Mouse (Mus musculus) heart, embryonic 16.5 days (tissue): ENCODE results near the gene Cst6. TPM values are rescaled to one million over a fixed set of nuclear protein-coding genes. Genes with fewer than 3 reads are reported as not detected.

Experiments
- ATAC-seq: fragments of 200-750 bp; cut with Nextera tagmentation; replicated peaks from 2 replicates; pipeline ENCODE4 v1.8.0; 2017; ENCODE audit warnings: moderate number of reproducible peaks; ENCODE audit not compliant: insufficient read depth, low FRiP score; ENCODE audit errors: extremely low read depth
- H3K27ac ChIP-seq: fragments of 300-500 bp; sonication (generic); 2 replicates; pipeline ENCODE4 v1.5.1; 2014; ENCODE audit warnings: mild to moderate bottlenecking, low read length, control low read depth, moderate library complexity
- H3K27me3 ChIP-seq: fragments of 300-500 bp; sonication (generic); 2 replicates; pipeline ENCODE4 v1.6.1; 2014; ENCODE audit warnings: low read length, mixed read lengths; ENCODE audit not compliant: control insufficient read depth, insufficient read depth
- H3K36me3 ChIP-seq: fragments of 300-500 bp; sonication (generic); 2 replicates; pipeline ENCODE4 v1.6.1; 2014; ENCODE audit not compliant: control insufficient read depth, insufficient read depth
- H3K4me1 ChIP-seq: fragments of 300-500 bp; sonication (generic); 2 replicates; pipeline ENCODE4 v1.6.1; 2014; ENCODE audit warnings: low read length, mixed read lengths; ENCODE audit not compliant: control insufficient read depth, insufficient read depth
- H3K4me2 ChIP-seq: fragments of 300-500 bp; sonication (generic); 2 replicates; pipeline ENCODE4 v1.6.1; 2014; ENCODE audit warnings: low read depth, mild to moderate bottlenecking, control low read depth, low read length
- H3K4me3 ChIP-seq: fragments of 300-500 bp; sonication (generic); 2 replicates; pipeline ENCODE4 v1.5.1; 2014; ENCODE audit warnings: mild to moderate bottlenecking, control low read depth, low read length
- H3K9ac ChIP-seq: fragments of 300-500 bp; sonication (generic); 2 replicates; pipeline ENCODE4 v1.6.1; 2014; ENCODE audit warnings: low read length, control low read depth
- H3K9me3 ChIP-seq: fragments of 300-500 bp; sonication (generic); replicated peaks from 2 replicates; pipeline ENCODE4 v1.6.1; 2016; ENCODE audit warnings: low read length; ENCODE audit not compliant: control insufficient read depth
- WGBS: fragments of 180-500 bp; shearing (Covaris S2); extraction: QIAGEN DNeasy Blood & Tissue Kit; methylation state at CpG from one replicate; pipeline ENCODE4 v1.1.7; 2014; 5-methylcytosine and 5-hydroxymethylcytosine counted together
- polyA plus RNA-seq: library from polyadenylated mRNA; unstranded; fragments of >200 nt; fragmentation: Nextera tagmentation; extraction: Ambion mirVana; gene quantifications from 2 replicates; pipeline ENCODE4 v1.2.1, GENCODE M21; 2015

The Cst6 gene
- polyA plus RNA-seq, 1 experiment from 2014 or later: 2.1 TPM

DNA sequence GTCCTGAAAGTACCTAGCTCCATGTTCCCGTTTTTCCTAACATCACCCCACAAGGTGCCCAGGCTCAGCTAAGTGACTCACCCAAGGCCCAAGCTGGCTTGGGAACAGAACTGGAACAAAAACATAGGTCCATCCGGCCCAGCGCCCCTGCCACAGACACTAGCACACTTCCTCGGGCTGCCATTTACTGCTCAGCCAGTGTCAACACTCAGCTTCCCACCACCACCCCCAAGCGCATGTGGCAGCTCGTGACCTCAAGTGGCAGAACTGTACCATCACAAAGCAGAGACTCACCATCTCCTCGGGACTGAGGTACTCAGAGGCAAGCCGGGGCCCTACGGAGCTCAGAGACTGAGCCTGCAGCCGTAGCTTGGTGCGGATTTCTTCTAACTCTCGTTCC is 34.0 kb upstream of the Cst6 start:
- H3K4me3 ChIP-seq: no peak overlapping the region
- peaks cover 15% of the 10 kb centered on the region for H3K4me1 ChIP-seq
- H3K27ac ChIP-seq: no peak overlapping the region
- 89% methylated on average over 12 of the region's 12 CpGs for WGBS
- no peak overlapping the region for H3K4me2 ChIP-seq
- H3K9ac ChIP-seq: no peak overlapping the region
- no peaks in the 10 kb centered on the region for H3K9me3 ChIP-seq
- ATAC-seq: no peak
- no peaks in the 10 kb centered on the region for H3K27me3 ChIP-seq
- peaks cover 65% of the 10 kb centered on the region for H3K36me3 ChIP-seq

- WGBS: 93% methylated on average over 1 of the region's 1 CpGs
- Histone ChIP-seq H3K9me3 (no peaks in the 10 kb centered on the region), H3K4me3 (no peak overlapping the region), H3K27me3 (no peaks in the 10 kb centered on the region), H3K9ac (no peak overlapping the region), H3K27ac (no peak overlapping the region), H3K4me1 (no peaks in the 10 kb centered on the region), H3K36me3 (peaks cover 53% of the 10 kb centered on the region), H3K4me2 (no peak overlapping the region)
- no peak for ATAC-seq
These were observed 28.1 kb upstream of the Cst6 start for GRCm38 (mm10) chr19:5377446-5377845.

DNA sequence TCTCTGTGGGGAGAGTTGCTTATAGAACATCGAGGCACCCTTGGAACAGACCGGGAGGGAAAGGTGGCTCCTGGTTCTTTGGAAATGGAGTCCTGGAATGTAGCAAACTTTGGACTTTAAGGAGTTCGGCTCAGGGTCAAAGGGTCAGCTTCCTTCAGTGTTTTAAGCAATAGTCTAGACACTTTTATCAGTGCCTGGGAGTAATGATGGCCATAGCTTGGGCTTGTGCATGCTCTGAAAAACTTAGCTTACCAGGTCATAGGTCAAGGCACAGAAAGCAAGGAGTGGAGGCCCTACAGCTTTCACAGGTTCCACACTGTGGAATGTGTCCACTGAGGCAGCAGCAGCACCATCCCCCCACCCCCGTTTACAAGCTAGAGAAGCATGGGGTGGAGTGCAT is 25.4 kb upstream of the Cst6 start:
- Histone ChIP-seq H3K27ac (no peak overlapping the region), H3K4me1 (no peaks in the 10 kb centered on the region), H3K9ac (no peak overlapping the region; the same call in 1 of the 2 replicates), H3K4me3 (no peak overlapping the region), H3K9me3 (no peaks in the 10 kb centered on the region), H3K36me3 (peaks cover 52% of the 10 kb centered on the region), H3K27me3 (no peaks in the 10 kb centered on the region), H3K4me2 (no peak overlapping the region)
- no peak for ATAC-seq
- WGBS: 68% methylated on average over 4 of the region's 4 CpGs

DNA sequence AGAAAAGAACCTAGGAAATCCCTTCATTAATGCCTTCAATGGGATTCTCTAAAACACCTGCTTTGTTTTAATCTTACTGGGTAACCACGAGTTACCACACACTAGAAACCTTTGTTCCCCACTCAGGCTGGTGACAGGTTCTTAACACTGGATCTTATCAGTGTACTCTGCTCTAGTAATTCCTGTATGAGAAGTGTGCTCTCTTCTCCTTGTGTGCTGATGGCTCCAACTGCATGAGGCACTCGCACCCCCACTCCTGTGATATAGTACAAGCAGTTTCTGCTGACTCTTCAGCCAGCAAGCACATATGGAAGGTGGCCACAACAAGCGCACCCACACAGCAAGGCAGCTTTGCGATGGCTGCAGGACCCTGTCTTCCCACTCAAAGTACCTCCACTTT is 24.8 kb upstream of the Cst6 start:
- WGBS: 70% methylated on average over 4 of the region's 4 CpGs
- peaks cover 51% of the 10 kb centered on the region for H3K36me3 ChIP-seq

DNA sequence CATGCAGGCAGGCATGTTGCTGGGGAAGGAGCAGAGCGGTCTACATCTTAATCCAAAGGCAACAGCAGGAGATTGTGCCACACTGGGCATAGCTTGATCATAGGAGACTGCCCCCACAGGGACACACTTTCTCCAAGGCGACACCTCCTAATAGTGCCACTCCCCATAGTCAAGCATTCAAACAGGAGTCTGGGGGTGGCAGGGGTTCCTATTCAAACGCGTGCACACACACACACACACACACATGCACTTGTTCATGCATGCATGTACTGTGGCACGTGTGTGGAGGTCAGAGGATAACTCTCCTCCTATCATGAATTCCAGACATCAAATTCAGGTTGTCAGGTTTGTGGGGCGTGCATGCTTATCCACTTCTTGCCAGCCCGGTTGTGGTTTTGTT is 23.4 kb upstream of the Cst6 start:
- H3K4me2 ChIP-seq: no peak overlapping the region
- no peak overlapping the region for H3K27ac ChIP-seq
- H3K36me3 ChIP-seq: peaks cover 45% of the 10 kb centered on the region
- ATAC-seq: no peak
- H3K4me3 ChIP-seq: no peak overlapping the region
- H3K9ac ChIP-seq: no peak overlapping the region
- 95% methylated on average over 7 of the region's 7 CpGs for WGBS
- H3K4me1 ChIP-seq: peaks cover 6% of the 10 kb centered on the region
- no peaks in the 10 kb centered on the region for H3K9me3 ChIP-seq
- no peaks in the 10 kb centered on the region for H3K27me3 ChIP-seq

More for the DNA sequence above, 24.8 kb upstream of the Cst6 start:
- Histone ChIP-seq H3K4me1 (no peaks in the 10 kb centered on the region), H3K27ac (no peak overlapping the region), H3K9me3 (no peaks in the 10 kb centered on the region), H3K27me3 (no peaks in the 10 kb centered on the region), H3K4me2 (no peak overlapping the region), H3K4me3 (no peak overlapping the region), H3K9ac (no peak overlapping the region)
- no peak for ATAC-seq

- no peaks in the 10 kb centered on the region for H3K9me3 ChIP-seq
- no peak overlapping the region for H3K4me3 ChIP-seq
- no peaks in the 10 kb centered on the region for H3K27me3 ChIP-seq
- peaks cover 41% of the 10 kb centered on the region for H3K36me3 ChIP-seq
- H3K9ac ChIP-seq: no peak overlapping the region
- ATAC-seq: no peak
- no peak overlapping the region for H3K4me2 ChIP-seq
- H3K27ac ChIP-seq: no peak overlapping the region
- H3K4me1 ChIP-seq: peaks cover 10% of the 10 kb centered on the region
- 85% methylated on average over 3 of the region's 3 CpGs for whole genome bisulfite sequencing
These were observed 21.6 kb upstream of the Cst6 start for GRCm38 (mm10) chr19:5370932-5371331.

GRCm38 (mm10) chr19:5367455-5367854 is 18.1 kb upstream of the Cst6 start:
- H3K4me2 ChIP-seq: peak overlapping the region; percentile 98
- H3K9me3 ChIP-seq: no peaks in the 10 kb centered on the region
- WGBS: 9% methylated on average over 11 of the region's 11 CpGs
- peaks cover 16% of the 10 kb centered on the region for H3K4me1 ChIP-seq
- H3K27ac ChIP-seq: peak overlapping the region; percentile 98
- peak overlapping the region; percentile 90 for H3K9ac ChIP-seq
- ATAC-seq: no peak
- peak overlapping the region; percentile 99 for H3K4me3 ChIP-seq
- H3K36me3 ChIP-seq: peaks cover 44% of the 10 kb centered on the region
- no peaks in the 10 kb centered on the region for H3K27me3 ChIP-seq

- Histone ChIP-seq H3K36me3 (peaks cover 39% of the 10 kb centered on the region), H3K27ac (peak within 1 kb of the TSS; percentile 98), H3K9me3 (no peaks in the 10 kb centered on the region), H3K9ac (peak within 1 kb of the TSS; percentile 90), H3K4me1 (peaks cover 16% of the 10 kb centered on the region), H3K4me2 (peak within 1 kb of the TSS; percentile 98), H3K27me3 (no peaks in the 10 kb centered on the region), H3K4me3 (peak within 1 kb of the TSS; percentile 99)
- ATAC-seq: no peak
- 0% methylated on average over 33 of the region's 33 CpGs for WGBS
These were observed 17.6 kb upstream of the Cst6 start, which contains the start of gene Banf1 for GRCm38 (mm10) chr19:5367053-5367359. Gene Banf1 (minus strand): TSS chr19:5367168.

DNA sequence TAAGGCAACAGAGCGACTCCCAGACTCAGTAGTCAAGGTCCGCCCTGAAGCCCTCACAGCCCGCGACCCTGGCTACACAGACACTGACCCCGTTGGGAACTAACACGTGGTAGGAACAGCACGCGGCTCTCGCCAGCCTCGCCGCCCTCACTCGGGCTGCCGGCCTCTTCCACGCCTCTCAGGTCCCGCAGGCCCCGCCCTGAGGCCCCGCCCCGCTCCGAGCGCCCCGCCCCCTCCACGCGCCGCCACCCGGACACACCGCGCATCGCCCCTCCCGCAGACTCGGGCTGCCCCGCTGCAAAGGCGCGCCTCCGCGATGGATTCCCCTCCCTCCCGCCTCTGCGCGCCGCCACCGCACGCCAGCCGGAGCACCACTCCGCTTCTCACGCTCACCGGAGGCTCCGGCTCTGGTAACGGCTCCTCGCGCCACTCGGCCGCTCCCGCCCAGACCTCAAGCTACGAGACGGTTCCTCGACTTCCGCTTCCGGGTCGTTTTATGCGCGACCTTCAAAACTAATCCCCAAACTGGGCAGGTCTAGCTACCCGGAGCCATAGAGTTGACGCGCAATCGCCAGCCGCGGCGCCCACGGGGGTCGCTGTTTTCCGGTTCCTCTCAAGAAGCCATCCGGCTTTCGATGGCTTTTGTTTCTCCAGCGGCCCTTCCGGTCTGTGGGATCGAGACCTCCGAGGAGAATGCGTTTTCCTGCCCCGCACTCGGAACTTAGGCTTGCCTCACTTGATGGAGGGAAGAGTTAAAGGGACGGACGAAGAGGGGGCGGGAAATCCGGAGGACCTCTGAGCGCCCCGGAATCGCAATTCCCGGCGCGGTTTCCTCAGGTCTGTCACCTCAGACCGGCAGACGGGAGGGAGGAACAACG is 17.0 kb upstream of the Cst6 start, which contains the start of gene Eif1ad:
Gene Eif1ad, plus strand, starts transcription at position 567 of the 878 bp plus-strand sequence.
- Histone ChIP-seq H3K9ac (peak within 1 kb of the TSS; percentile 90), H3K4me3 (peak within 1 kb of the TSS; percentile 99), H3K4me2 (peak within 1 kb of the TSS; percentile 98), H3K9me3 (no peaks in the 10 kb centered on the region), H3K27ac (peak within 1 kb of the TSS; percentile 98), H3K27me3 (no peaks in the 10 kb centered on the region), H3K4me1 (peaks cover 20% of the 10 kb centered on the region), H3K36me3 (peaks cover 34% of the 10 kb centered on the region)
- under 1% methylated on average over 78 of the region's 92 CpGs for WGBS
- ATAC-seq: peak; percentile 91
